Mouse (Mus musculus) lung, postnatal 0 days (tissue): ENCODE data around the gene Nat8. TPM values are rescaled to one million over a fixed set of nuclear protein-coding genes. Genes with fewer than 3 reads are reported as not detected.
"Not testable (repeated sequence)": the region's sequence is repeated elsewhere in the genome, so short reads cannot be mapped to it uniquely, and the experiment has no call there.

Experiments used
- ATAC-seq: fragments of 200-750 bp; cut with Nextera tagmentation; 2 replicates; pipeline ENCODE4 v1.8.0; 2017; ENCODE audit warnings: moderate library complexity
- DNase-seq: peaks from one replicate; pipeline ENCODE4 v3.0.0-alpha.2; 2016; ENCODE audit warnings: low spot score
- H3K27ac ChIP-seq: fragments of 300-500 bp; sonication (generic); 2 replicates; pipeline ENCODE4 v1.5.1; 2014; ENCODE audit warnings: antibody characterized with exemption, mild to moderate bottlenecking, low read length, mixed read lengths
- H3K27me3 ChIP-seq: fragments of 300-500 bp; sonication (generic); replicated peaks from 2 replicates; pipeline ENCODE4 v1.6.1; 2014; ENCODE audit warnings: low read length, mixed read lengths; ENCODE audit not compliant: insufficient read depth
- H3K36me3 ChIP-seq: fragments of 300-500 bp; sonication (generic); 2 replicates; pipeline ENCODE4 v1.6.1; 2014; ENCODE audit warnings: low read length, mixed read lengths; ENCODE audit not compliant: insufficient read depth
- H3K4me1 ChIP-seq: fragments of 300-500 bp; sonication (generic); 2 replicates; pipeline ENCODE4 v1.6.1; 2014; ENCODE audit warnings: antibody characterized with exemption, low read depth, low read length, mixed read lengths; ENCODE audit not compliant: insufficient read depth
- H3K4me2 ChIP-seq: fragments of 300-500 bp; sonication (generic); replicated peaks from 2 replicates; pipeline ENCODE4 v1.6.1; 2014; ENCODE audit warnings: low read depth, mild to moderate bottlenecking, low read length, moderate library complexity, mixed read lengths
- H3K4me3 ChIP-seq: fragments of 300-500 bp; sonication (generic); 2 replicates; pipeline ENCODE4 v1.5.1; 2014; ENCODE audit warnings: low read depth, low read length
- H3K9ac ChIP-seq: fragments of 300-500 bp; sonication (generic); replicated peaks from 2 replicates; pipeline ENCODE4 v1.6.1; 2014; ENCODE audit warnings: low read depth, mild to moderate bottlenecking
- H3K9me3 ChIP-seq: fragments of 300-500 bp; sonication (generic); 2 replicates; pipeline ENCODE4 v1.6.1; 2016; ENCODE audit warnings: low read length, mixed read lengths
- CTCF ChIP-seq: IDR thresholded peaks from 2 replicates; pipeline ENCODE4 v1.5.1; 2016; ENCODE audit warnings: antibody characterized with exemption, mild to moderate bottlenecking
- EP300 ChIP-seq: IDR thresholded peaks from 2 replicates; pipeline ENCODE4 v1.6.1; 2016; ENCODE audit warnings: antibody characterized with exemption, mild to moderate bottlenecking, control low read depth
- WGBS: fragments of 180-500 bp; shearing (Covaris S2); extraction: QIAGEN DNeasy Blood & Tissue Kit; methylation state at CpG from one replicate; pipeline ENCODE4 v1.1.7; 2014; 5-methylcytosine and 5-hydroxymethylcytosine counted together
- polyA plus RNA-seq: library from polyadenylated mRNA; unstranded; fragments of >200 nt; fragmentation: Nextera tagmentation; extraction: Ambion mirVana; gene quantifications from 2 replicates; pipeline ENCODE4 v1.2.1, GENCODE M21; 2015

Gene Nat8
- polyA plus RNA-seq, 1 experiment from 2014 or later = not detected

DNA sequence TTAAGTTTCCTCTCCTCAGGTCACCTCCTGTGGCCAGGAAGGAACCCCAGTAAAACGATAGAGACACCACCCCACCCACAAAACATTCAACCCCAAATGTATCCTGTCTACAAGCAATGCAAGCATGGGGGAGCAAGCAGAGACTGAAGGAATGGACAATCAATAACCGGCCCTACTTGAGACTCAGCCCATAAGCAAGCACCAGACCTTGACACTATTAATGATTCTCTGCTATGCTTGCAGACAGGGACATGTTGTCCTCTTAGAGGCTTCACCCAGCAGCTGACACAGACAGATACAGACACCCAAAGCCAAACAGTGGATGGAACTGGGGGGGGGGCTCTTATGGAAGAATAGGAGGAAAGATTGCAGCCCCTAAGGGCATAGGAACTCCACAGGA is 6.0 kb downstream of the Nat8 start:
- no peak for DNase-seq
- no peak overlapping the region for H3K4me3 ChIP-seq
- H3K9ac ChIP-seq = no peak overlapping the region
- no peak overlapping the region for H3K4me2 ChIP-seq
- no peaks in the 10 kb centered on the region for H3K9me3 ChIP-seq
- no peaks in the 10 kb centered on the region for H3K27me3 ChIP-seq
- 75% methylated on average over 2 of the region's 2 CpGs for WGBS
- ATAC-seq = no peak
- no peaks in the 10 kb centered on the region for H3K4me1 ChIP-seq
- no peak overlapping the region for H3K27ac ChIP-seq
- TF ChIP-seq CTCF = no peak
- no peak for TF ChIP-seq EP300
- no peaks in the 10 kb centered on the region for H3K36me3 ChIP-seq

GRCm38 (mm10) chr6:85823382-85824090 is 8.3 kb downstream of the Nat8 start:
- Histone ChIP-seq H3K4me2 (no peak overlapping the region), H3K27ac (no peak overlapping the region), H3K27me3 (no peaks in the 10 kb centered on the region), H3K9ac (no peak overlapping the region), H3K36me3 (no peaks in the 10 kb centered on the region), H3K9me3 (no peaks in the 10 kb centered on the region), H3K4me3 (no peak overlapping the region), H3K4me1 (no peaks in the 10 kb centered on the region)
- TF ChIP-seq EP300 (no peak), CTCF (no peak)
- ATAC-seq = no peak
- 81% methylated on average over 1 of the region's 1 CpGs for WGBS
- no peak for DNase-seq

GRCm38 (mm10) chr6:85822286-85822685 is 9.6 kb downstream of the Nat8 start:
- ATAC-seq (no peak), DNase-seq (no peak)
- Histone ChIP-seq H3K27ac (no peak overlapping the region), H3K4me1 (no peaks in the 10 kb centered on the region), H3K9me3 (no peaks in the 10 kb centered on the region), H3K36me3 (no peaks in the 10 kb centered on the region), H3K4me2 (no peak overlapping the region), H3K27me3 (no peaks in the 10 kb centered on the region), H3K9ac (no peak overlapping the region), H3K4me3 (no peak overlapping the region)
- WGBS = 82% methylated on average over 4 of the region's 4 CpGs
- TF ChIP-seq CTCF (no peak), EP300 (no peak)

DNA sequence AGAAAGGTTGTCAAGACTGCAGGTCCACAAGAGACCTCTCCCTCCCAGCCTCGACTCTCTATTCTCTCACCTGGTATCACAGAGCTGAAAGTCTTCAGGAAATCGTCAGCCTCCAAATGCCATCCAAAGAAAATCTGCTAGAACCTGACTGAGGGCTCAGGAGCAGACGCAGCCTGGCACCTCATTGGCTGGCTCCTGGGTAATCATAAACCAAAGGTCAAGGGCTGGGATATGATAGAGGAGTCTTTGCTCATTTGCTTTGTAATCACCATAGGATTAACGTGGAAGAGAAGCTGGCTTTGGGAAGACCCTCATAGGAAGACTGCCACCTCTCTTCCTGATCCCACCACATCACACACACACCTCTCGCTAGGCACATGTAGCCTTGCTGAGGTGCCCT is 11.0 kb downstream of the Nat8 start, which contains the start of the genes Nat8f6 and Nat8f5:
Gene Nat8f6 (minus strand): TSS at position 118 of the 400 bp plus-strand sequence.
Gene Nat8f5 (minus strand): TSS at position 136 of the 400 bp plus-strand sequence.
- H3K4me3 ChIP-seq = no peak within 1 kb of the TSS
- H3K9me3 ChIP-seq = no peaks in the 10 kb centered on the region
- no peaks in the 10 kb centered on the region for H3K4me1 ChIP-seq
- no peak for DNase-seq
- H3K27ac ChIP-seq = no peak within 1 kb of the TSS
- WGBS = 79% methylated on average over 5 of the region's 5 CpGs
- ATAC-seq = no peak
- H3K4me2 ChIP-seq = no peak within 1 kb of the TSS
- H3K27me3 ChIP-seq = no peaks in the 10 kb centered on the region
- H3K9ac ChIP-seq = no peak within 1 kb of the TSS
- no peak for TF ChIP-seq CTCF
- TF ChIP-seq EP300 = no peak
- H3K36me3 ChIP-seq = no peaks in the 10 kb centered on the region

- Histone ChIP-seq H3K9ac (no peak overlapping the region), H3K27ac (no peak overlapping the region), H3K36me3 (no peaks in the 10 kb centered on the region), H3K27me3 (no peaks in the 10 kb centered on the region), H3K4me3 (no peak overlapping the region), H3K9me3 (no peaks in the 10 kb centered on the region), H3K4me2 (no peak overlapping the region), H3K4me1 (no peaks in the 10 kb centered on the region)
- DNase-seq = no peak
- ATAC-seq = no peak
- no peak for TF ChIP-seq EP300
- no peak for TF ChIP-seq CTCF
- 18% methylated on average over 1 of the region's 1 CpGs for WGBS
Measured at GRCm38 (mm10) chr6:85818338-85818737, 13.5 kb downstream of the Nat8 start.

DNA sequence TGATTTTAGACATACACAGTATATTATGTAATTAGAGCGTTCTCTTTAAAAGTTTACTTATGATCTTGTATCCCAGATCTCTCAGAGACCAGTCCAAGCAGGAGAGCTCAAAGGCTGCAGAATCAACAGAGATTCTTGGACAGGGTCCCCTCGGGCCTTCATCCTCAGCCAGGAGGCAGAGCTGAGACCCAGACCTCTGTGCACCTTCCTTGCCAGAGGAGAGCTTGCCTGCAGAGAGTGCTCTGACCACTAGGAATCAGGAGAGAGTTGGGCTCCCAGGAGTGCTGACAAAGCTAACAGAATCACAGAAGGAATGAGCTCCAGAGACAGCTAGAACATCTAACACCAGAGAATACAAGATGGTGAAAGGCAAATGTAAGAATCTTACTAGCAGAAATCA is 18.5 kb downstream of the Nat8 start:
- no peak for DNase-seq
- no peaks in the 10 kb centered on the region for H3K4me1 ChIP-seq
- H3K9ac ChIP-seq = no peak overlapping the region
- no peak for TF ChIP-seq CTCF
- TF ChIP-seq EP300 = no peak
- no peaks in the 10 kb centered on the region for H3K36me3 ChIP-seq
- no peaks in the 10 kb centered on the region for H3K27me3 ChIP-seq
- no peak overlapping the region for H3K27ac ChIP-seq
- H3K9me3 ChIP-seq = no peaks in the 10 kb centered on the region
- H3K4me3 ChIP-seq = no peak overlapping the region
- ATAC-seq = no peak
- no peak overlapping the region for H3K4me2 ChIP-seq
- 80% methylated on average over 2 of the region's 2 CpGs for WGBS

GRCm38 (mm10) chr6:85810942-85811537 is 20.8 kb downstream of the Nat8 start:
- H3K4me1 ChIP-seq, DNase-seq, H3K9me3 ChIP-seq, H3K27ac ChIP-seq, H3K27me3 ChIP-seq, H3K36me3 ChIP-seq, H3K4me3 ChIP-seq, ATAC-seq, H3K9ac ChIP-seq, H3K4me2 ChIP-seq: not testable (repeated sequence)
- WGBS = 57% methylated on average over 2 of the region's 3 CpGs

GRCm38 (mm10) chr6:85810514-85810913 is 21.4 kb downstream of the Nat8 start:
- not testable (repeated sequence) for H3K4me1 ChIP-seq, H3K9me3 ChIP-seq, H3K4me2 ChIP-seq, ATAC-seq, H3K27ac ChIP-seq, H3K4me3 ChIP-seq, H3K36me3 ChIP-seq, DNase-seq, H3K9ac ChIP-seq, H3K27me3 ChIP-seq
- 89% methylated on average over 2 of the region's 3 CpGs for WGBS

- not testable (repeated sequence) for H3K9ac ChIP-seq
- 59% methylated on average over 2 of the region's 3 CpGs for WGBS
Measured at GRCm38 (mm10) chr6:85809784-85810183, 22.1 kb downstream of the Nat8 start.

More at GRCm38 (mm10) chr6:85809784-85810183, 22.1 kb downstream of the Nat8 start:
- DNase-seq, H3K27ac ChIP-seq, H3K27me3 ChIP-seq, H3K4me1 ChIP-seq, ATAC-seq, H3K36me3 ChIP-seq, H3K9me3 ChIP-seq, H3K4me2 ChIP-seq, H3K4me3 ChIP-seq: not testable (repeated sequence)
